Mouse (Mus musculus): ENCODE results near the gene Tas2r134.

Tas2r134 gene

GRCm38 (mm10) chr2:51627211-51627610 is at the start of gene Tas2r134:
Gene Tas2r134 (plus strand): TSS chr2:51627511.
- no peak for DNase-seq (ENCODE audit: low read depth, low spot score)

- no peak for DNase-seq (ENCODE audit: low read depth, low spot score)
These were observed 47.5 kb upstream of the Tas2r134 start for GRCm38 (mm10) chr2:51579767-51580166.

- no peak for DNase-seq (ENCODE audit: low read depth, low spot score)
These were observed 43.0 kb upstream of the Tas2r134 start for GRCm38 (mm10) chr2:51584050-51585046.

DNA sequence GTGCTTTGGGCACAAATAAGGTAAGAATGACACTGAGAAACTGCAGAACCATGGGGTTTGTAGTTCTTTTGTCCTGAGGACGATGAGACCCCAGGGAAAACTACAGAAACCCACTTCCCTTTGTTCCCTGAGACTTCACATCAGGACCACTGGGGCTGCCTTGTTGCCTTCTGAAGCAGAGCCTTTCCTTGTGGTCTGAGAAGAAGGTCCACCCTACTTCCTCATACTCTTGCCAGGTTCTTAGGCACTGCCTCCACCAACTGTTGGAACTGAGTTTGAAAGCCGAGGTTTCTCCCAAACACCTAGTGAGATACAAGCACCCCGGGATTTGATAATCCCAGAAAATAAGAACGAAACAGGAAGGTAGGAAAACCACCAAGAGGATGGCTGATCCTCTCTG is 39.0 kb upstream of the Tas2r134 start:
- no peak for DNase-seq (ENCODE audit: low read depth, low spot score)

DNA sequence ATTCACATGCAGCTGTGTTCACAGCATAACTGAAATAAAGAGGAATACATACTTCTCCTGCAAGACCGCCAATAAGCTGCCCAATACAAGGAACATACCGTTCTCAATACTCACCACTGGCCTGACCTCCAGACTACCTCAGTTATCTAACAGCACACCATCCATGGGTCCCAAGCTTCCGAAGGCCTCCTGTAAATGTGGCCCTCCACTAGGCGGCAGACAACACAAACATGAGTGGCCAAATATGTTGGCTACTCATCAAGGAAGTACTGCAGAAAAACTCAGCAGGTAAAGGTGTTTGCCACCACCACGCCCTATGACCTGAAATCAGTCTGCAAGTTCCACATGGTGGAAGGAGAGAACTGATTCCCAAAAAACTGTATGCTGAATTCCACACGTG is 38.4 kb upstream of the Tas2r134 start:
- DNase-seq (ENCODE audit: low read depth, low spot score): no peak

DNA sequence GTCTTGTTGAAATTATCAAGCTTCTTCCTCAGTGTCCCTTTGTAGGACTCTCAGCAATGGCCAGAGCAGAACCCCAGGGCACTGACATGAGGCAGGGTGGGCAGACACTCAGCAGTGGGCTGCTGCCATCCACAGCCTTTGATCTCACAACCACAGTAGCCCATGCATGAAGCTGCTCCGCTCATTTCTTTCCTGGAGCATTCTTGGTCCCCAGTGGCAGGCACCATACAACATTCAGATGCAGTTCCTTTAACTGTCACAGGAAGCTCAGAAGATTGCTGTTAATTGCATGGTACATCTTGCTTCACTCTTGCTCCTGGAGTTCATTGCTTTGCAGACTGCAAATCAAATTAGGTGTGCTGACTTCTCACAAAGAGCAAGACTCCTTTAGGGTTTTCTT is 37.7 kb upstream of the Tas2r134 start:
- no peak for DNase-seq (ENCODE audit: low read depth, low spot score)

GRCm38 (mm10) chr2:51590308-51590707 is 37.0 kb upstream of the Tas2r134 start:
- no peak for DNase-seq (ENCODE audit: low read depth, low spot score)

- DNase-seq (ENCODE audit: low read depth, low spot score): no peak
These were observed 35.2 kb upstream of the Tas2r134 start for GRCm38 (mm10) chr2:51592157-51592556.

- DNase-seq (ENCODE audit: low read depth, low spot score): no peak
These were observed 27.7 kb upstream of the Tas2r134 start for GRCm38 (mm10) chr2:51599473-51600201.

- no peak for DNase-seq (ENCODE audit: low read depth, low spot score)
These were observed 27.2 kb upstream of the Tas2r134 start for GRCm38 (mm10) chr2:51600202-51600487.

DNA sequence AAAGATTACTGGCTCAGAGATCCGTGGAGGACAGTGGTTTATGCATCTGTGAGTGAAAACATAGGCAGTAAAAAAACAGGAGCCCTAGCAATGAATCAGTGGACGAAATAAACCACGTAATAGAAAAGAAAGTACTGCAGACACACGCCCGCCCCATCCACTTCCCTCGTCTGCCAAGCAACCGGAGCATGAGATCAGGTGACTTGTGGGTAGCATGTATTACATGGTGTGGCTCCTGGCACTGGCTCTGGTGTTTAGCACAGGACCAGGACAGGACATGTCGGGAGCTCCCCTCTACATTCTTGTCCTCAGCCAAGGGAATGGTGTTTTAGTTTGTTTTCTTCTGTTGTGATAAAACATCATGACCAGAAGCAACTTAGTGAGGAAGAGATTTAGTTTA is 26.4 kb upstream of the Tas2r134 start:
- DNase-seq (ENCODE audit: low read depth, low spot score): no peak

- no peak for DNase-seq (ENCODE audit: low read depth, low spot score)
These were observed 17.0 kb upstream of the Tas2r134 start for GRCm38 (mm10) chr2:51610305-51610704.

DNA sequence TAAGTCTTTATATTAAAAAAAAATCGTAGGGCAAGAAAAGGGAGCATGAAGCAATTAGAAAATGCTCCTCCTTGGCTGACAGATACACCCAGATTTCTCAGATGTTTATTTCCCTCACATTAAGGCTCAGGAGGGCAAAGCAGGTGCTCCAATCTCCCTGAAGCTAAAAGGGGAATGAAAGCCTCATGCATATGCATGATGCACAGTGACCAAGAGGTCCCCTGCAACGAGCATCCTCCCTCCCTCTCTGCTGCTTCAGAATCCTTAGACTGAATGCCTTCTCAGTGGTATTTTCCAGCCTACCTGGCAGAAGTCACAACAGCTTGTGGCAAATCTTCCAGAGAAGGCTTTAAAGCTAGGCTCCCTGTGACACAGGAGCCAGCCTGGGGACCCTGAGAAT is 16.4 kb upstream of the Tas2r134 start:
- DNase-seq (ENCODE audit: low read depth, low spot score): no peak

DNA sequence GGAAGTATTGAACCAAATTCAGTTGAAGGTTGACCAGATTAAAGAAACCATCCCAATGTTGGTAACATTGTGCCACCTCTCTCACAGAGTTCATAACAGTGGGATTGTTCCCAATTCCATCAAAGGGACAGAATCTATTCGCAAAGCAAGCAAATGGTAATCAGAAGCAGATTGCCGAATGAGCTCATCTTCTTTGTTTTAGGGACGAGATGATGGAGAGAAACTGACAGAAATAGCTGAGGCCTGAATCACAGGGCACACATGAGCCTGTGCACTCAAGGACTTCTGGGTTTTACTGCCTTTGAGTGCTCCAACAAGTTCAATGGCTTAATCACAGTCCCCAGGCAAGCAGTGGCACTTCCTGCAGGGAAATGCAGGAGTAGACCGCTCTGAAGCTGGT is 13.6 kb upstream of the Tas2r134 start:
- no peak for DNase-seq (ENCODE audit: low read depth, low spot score)

GRCm38 (mm10) chr2:51621931-51622330 is 5.4 kb upstream of the Tas2r134 start:
- no peak for DNase-seq (ENCODE audit: low read depth, low spot score)

GRCm38 (mm10) chr2:51626007-51626406 is 1.3 kb upstream of the Tas2r134 start:
- DNase-seq (ENCODE audit: low read depth, low spot score): no peak

DNA sequence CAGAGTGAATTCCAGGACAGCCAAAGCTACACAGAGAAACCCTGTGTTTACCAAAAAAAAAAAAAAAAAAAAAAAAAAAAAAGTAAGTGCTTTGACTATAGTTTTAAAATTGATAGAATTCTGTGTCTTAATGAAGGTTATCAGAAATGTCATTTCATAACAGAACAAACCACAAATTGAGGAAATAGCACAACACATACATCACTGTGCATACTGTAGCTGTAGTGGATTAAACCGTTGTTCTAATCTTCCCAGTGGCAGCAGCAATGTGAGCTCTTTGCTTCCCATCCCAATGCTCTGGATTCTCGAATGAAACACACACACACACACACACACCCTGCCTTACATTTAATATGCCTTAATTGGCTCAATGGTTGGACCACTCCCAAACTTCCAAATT is 4.1 kb downstream of the Tas2r134 start:
- DNase-seq (ENCODE audit: low read depth, low spot score): no peak

DNA sequence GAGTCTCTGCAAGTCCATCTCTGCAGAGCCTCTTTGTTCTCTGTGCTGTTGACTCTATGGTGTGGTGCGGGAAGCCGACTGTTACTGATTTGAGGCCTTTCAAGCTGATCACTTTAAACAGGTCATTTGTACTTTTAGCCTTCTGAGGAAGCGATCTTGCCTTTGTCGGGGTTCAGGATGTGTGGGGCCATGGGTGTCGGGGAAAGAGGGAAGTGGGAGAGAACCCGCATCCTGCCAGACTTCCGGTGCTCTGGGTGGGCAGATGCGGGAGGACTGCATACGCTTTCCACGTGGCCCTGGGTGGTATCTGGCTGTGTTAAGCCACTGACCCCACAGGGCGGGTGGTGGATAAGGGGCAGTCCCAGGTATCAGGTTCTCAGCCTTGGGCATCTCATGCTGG is 10.4 kb downstream of the Tas2r134 start:
- DNase-seq (ENCODE audit: low read depth, low spot score): no peak

DNA sequence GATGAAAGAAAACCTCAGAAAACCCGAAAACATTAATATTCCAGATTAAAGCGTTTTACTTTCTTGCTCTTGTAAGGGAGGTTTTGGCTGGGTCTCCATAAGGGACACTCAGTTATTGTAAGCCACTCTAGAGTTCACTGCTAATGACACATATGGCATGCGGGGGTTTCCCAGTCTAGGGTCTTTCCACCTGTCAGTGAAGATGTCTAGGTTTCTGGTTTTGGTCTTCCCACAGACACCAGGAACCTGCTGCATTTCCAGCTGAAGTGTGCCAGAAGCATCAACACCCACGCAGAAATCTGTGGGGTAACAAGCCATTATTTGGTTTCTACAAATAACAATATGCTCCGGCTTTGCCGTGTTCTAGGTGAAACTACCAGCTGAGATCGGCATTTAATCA is 14.3 kb downstream of the Tas2r134 start:
- no peak for DNase-seq (ENCODE audit: low read depth, low spot score)

DNA sequence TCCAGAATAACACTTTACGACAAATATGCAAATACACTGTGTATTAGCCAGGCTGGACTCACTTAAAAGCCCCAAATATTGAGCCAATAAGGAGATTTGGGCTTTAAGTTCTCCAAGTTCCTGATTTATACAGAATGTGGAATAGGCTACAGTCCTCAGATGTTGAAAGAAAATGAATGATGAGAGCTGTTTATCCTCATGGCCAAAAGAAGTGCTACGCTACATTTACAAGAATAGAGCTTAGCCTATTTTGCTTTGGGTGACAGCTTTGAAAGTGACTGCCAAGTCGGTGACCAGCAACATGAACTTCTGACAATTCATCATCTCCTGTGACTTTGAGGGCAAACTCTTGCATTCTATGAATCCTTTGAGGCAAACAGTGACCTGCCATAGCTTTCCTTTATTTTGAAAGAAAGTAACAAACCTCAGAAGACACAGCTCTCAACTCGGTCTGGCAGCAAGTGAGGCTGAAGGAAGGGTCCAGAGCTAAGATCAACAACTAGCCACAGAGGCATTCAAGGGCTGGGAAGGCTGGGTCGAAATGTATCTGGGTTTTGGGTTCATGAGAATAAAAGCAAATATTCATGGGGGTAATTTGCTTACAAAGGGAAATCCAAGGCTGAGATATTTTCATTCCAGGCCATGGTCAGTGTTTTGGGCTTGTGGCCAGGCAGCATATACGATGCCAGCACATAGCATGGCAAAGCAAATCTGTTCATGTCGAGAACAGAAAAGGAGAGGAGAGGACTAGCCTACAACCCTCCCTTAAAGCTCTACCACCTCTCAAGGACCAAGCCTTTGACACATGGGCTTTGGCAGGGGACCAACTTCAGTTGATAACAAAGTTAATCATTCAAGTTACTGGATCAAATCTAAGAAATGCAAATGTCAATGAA is 16.2 kb downstream of the Tas2r134 start:
- DNase-seq (ENCODE audit: low read depth, low spot score): no peak

DNA sequence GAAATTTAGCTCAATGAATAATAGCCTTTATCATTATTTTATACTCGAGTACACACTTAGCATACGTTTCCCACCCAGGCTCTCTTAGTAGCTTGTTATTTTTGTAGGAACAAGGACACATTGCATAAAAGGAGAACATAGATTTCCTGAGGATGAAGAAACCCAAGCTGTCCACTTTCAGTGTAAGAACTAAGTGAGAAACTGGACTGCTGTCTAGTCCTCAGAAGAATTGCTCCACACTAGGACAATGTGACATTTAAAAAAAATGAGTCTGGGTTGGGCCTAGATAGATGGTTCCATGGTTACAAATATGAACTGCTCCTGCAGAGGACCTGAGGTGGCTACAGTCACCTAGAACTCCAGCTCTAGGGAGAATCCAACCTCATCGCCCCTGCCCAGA is 20.7 kb downstream of the Tas2r134 start:
- DNase-seq (ENCODE audit: low read depth, low spot score): no peak

DNA sequence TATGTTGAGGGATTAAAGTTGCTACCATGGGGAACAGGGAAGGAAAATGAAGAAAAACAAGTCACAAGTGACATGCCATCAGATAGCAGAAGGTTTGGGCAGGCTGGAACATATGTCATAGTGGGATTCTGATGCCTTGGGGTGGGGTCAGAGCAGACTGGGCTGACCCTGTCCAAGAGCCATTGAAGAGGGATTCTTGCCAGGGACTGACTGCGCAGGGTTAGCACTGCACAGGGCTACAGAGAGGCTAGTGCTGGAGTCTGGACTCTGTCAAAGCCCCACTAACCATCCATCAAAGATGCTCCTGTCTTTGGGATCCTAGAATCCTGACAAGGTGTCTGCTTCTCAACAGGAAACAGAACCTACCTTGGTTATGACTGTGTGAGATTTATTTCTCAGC is 22.6 kb downstream of the Tas2r134 start:
- DNase-seq (ENCODE audit: low read depth, low spot score): no peak
